Mouse (Mus musculus) mouse embryonic stem cell (cell line): ENCODE measurements at regions not wholly inside any gene's neighbourhood (a gene's known extent, or its start where the extent isn't known, plus 50 kb on each side); places are given as distances from the start of the nearest gene placed in this dataset.

Experiments
- in situ Hi-C, 2 experiments: fragments of 300-500 bp; cut with MboI; formaldehyde crosslinking; loops; 1 replicate in 1 of 2; 3 replicates in 1 of 2; pipeline ENCODE4 v1.14.3; 2019 to 2020; ENCODE audit warnings: low sequenced_read_pairs in 2 of 2, low pct_unique_long_range_greater_than_20kb in 1 of 2, mixed read lengths in 1 of 2; ENCODE audit not compliant: unreplicated experiment in 1 of 2

DNA sequence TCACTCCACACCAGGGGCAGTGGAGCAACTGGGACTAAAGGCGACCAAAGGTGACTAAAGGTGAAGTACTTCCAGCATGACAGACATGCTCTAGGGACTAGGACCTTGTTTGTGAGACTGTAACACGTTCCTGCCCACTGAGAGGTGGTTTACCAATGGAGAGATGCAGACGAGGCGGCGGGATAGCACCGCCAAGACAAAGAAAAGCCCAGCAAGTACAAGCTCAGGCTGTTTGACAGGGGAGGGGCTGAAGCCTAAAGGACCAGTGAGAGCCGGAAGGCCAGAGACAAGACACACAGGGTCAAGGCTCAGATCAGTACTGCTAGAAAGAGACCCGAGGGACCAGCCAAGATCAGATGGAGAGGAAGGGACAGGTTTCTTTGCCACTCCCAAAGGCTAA, 126.2 kb downstream of the Plxna1 start:
- in situ Hi-C loops: loop anchor here in 1 of 2 experiments (25.0 kb wide), 1 partner anchor 99 kb away; no protein-coding TSS in a partner anchor

DNA sequence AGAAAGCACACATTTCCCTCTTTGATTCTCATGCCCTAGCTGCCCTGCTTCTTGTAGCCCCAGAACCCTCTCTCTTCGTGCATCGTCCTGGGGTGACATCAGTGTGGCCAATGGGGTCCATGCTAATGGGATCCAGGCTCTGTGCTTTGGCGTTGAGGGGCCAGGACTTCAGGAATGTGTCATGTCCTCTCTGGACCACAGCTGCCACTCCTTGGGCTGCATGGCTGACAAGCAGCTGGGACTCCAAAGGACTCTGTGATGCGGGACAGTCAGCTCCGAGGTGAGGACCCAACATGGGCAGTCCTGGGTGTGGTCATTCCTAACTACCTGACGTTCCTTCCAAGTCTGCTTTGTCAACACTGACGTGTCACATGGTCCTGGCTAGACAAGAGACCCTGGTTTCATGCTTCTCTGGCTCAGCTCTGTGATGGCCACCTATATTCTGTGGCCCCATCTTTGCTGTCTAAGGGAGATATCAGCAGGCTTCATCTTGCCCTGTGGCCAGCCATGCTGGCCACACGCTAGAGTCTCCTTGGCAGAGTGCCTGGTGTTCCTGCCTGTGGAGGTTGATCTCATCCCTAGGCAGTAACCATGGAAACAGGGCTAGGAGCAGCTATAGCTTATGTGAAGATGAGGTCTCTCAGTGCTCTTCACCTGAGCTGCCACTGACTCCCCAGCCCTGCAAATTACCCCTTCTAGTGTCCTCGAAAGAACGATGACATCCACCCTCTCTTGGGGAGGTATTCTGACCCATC, 125.4 kb downstream of the Plxna1 start:
- in situ Hi-C loops: loop anchor here in 1 of 2 experiments (25.0 kb wide), 1 partner anchor 100 kb away; no protein-coding TSS in a partner anchor

DNA sequence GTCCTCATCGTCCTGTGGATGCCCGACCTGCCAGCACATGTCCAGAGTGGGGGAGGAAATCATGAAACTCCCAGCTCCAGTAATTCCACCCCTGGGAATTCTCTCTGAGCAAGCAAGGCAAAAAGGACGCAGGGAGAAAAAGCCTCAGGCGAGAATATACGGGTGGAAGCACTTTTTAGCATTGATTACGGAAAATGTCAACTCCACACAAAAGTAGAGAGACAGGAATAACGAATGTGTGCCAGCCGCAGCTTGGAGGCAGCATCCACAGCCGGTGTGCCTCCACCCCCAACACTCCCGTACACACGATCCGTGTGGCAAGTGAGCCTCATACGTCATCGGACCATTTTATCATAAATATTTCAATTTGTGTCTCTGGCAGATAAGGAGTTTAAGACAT, 123.5 kb downstream of the Plxna1 start:
- in situ Hi-C loops: loop anchor here in 1 of 2 experiments (25.0 kb wide), 1 partner anchor 102 kb away; no protein-coding TSS in a partner anchor

DNA sequence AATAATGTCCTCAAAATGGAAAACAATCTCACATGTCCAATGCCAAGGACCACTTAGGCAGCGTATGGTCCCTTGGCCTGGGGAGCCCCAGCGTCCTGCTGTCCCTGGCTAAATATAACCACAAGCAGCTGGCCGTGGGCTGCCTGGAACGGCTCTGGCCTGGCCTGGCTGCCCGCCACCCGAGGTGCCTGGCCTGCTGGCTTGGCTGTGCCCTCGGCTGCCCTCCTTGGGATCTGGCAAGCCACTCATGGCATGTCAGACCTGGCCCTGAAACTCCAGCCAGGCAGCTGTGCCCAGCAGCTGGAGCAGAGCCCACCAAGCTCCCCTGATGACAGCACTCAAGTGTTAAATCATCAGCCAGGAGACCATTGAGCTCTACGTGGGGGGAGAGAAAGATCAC, 122.9 kb downstream of the Plxna1 start:
- in situ Hi-C loops: loop anchor here in 1 of 2 experiments (25.0 kb wide), 1 partner anchor 102 kb away; no protein-coding TSS in a partner anchor

DNA sequence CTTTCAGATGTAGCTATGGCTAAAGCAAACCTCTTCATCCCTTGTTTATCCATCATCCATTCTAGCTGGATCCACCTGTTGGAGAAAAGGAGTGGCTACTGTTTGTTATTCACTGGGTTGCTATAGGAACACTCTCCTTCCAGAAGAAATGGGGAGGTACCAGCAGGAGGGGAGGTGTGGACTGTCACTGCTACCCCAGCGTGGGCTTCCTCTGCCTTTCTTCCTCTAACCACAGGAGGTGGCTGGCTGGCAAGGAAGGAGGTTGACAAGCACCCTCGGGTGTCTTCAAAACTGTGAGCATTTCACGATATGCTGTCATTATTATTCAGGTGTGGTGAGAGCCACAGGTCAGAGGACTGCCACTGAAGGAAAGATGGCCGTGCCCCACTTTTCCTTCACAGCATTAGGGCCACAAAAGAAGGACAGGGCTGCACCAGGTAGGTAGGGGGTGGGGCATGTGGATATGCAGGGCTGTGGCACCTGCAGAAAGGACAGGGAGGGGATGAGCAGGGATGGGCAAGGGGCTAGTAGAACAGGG, 122.2 kb downstream of the Plxna1 start:
- in situ Hi-C loops: loop anchor here in 1 of 2 experiments (25.0 kb wide), 1 partner anchor 103 kb away; no protein-coding TSS in a partner anchor

DNA sequence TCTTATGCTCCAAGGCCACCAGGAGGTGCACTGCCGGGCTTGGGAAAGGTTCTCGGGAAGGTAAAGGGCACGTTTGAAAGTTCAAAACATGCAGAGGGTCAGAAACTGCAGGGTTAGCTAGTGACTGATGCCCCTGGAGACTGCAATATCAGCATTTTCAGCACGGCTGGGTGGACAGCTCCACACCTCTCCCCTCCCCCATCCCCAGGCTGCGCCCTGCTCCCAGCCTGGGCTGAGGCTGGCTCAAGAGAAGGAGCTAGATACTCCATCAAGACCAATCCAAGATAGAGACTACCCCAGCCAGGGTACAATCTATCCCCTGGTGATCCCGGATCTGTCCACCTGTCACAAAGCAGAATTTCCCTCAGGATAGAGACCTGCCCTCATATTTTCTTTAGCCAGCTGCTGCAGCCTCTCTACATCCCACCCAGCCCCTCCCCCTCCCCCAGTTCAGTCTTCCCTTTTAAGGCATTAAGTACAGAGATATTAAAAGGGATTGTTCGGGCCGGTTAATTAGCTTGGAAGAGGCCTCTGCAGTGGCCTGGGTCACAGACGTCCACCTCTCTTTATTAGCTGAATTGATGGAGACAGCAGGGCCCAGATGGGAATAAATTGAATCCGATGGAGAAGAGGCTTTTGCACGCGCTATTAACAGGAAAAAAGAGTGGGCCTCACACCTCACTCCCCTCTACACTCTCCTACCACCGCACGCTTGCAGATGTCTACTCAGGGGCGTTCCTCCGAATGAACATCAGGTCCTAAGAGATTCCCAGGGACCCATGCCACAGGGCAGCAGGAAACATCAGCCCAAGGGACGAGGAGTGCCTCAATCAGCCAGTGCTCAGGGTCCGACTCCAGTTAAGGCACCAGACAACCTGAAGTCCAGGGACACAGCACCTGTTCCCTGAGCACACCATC, 119.8 kb downstream of the Plxna1 start:
- in situ Hi-C loops: loop anchor here in 1 of 2 experiments (25.0 kb wide), 1 partner anchor 105 kb away; no protein-coding TSS in a partner anchor

DNA sequence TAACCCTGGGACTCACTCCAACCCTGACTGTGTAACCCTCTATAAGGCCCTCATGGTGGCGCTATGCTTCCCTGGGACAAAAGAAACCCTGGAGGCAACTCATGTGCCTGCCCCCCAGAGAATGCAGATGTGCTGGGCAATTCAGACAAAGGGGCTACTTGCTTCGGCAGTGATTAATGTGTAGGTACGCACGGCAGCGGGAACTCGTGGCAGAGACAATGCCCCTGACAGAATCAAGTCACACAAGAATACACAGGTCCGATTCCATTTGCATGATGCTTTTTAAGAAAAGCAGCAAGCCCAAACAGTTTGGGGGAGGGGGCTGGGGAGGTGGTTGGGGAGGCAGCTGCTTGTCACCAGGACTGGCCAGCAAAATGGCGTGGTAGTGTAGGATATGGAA, 116.9 kb downstream of the Plxna1 start:
- in situ Hi-C loops: loop anchor here in 1 of 2 experiments (25.0 kb wide), 1 partner anchor 108 kb away; no protein-coding TSS in a partner anchor

DNA sequence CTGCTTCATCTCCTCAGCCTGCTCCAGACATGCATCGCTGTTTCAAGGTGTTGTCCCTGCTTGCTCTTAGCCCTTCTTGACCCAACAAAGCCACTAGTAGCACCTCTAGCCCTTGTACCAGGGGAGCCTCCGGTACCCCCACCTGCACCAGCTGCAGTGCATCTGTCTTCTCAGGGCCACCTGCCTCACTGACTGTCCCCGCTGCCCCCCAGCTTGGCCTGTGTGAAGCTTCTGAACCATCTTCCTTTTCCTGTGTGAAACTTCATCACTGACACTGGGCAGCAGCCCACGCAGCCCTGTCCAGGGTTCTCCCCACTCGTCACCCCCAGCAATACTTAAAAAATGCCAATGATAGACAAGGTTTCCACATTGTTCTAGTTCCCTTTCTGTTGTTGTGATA, 116.2 kb downstream of the Plxna1 start:
- in situ Hi-C loops: loop anchor here in 1 of 2 experiments (25.0 kb wide), 1 partner anchor 109 kb away; no protein-coding TSS in a partner anchor

DNA sequence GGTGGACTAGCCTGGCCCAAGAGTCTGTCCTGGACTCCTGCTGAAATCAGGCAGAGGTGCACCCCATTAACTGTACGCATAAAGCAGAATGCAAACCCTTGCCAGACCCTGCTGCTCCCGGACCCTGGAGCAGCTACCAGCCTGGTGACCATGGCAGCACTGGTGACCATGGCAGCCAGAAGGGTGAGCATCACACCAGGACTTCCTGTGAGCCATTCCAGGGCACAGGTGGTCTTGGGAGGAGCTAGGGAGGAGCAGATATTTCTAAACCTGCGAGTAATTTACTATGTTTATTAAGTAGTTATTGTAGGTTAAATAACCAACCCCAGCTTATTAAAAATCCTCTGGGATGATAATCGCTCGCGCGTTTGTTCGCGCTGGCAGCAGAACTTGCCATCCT, 113.8 kb downstream of the Plxna1 start:
- in situ Hi-C loops: loop anchor here in 1 of 2 experiments (25.0 kb wide), 1 partner anchor 111 kb away; no protein-coding TSS in a partner anchor

DNA sequence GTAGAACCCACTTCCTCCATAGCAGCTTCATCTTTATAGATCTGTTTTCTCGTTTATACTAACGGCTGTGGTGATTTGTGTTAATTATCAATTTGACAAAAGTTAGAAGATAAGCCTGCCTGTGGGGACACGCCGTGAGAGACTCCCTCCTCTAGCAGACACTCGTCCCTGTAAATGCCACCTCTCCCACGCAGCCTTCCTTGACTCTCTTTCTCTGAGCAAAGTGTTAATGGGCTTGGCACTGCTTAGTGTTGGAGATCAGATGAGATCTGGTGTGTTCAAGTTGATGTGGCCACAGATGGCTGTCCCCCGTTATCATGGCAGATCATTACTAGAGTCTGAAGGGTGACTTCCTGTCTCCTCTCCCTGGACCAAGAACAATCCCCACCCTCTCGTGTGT, 113.1 kb downstream of the Plxna1 start:
- in situ Hi-C loops: loop anchor here in 1 of 2 experiments (25.0 kb wide), 1 partner anchor 112 kb away; no protein-coding TSS in a partner anchor

DNA sequence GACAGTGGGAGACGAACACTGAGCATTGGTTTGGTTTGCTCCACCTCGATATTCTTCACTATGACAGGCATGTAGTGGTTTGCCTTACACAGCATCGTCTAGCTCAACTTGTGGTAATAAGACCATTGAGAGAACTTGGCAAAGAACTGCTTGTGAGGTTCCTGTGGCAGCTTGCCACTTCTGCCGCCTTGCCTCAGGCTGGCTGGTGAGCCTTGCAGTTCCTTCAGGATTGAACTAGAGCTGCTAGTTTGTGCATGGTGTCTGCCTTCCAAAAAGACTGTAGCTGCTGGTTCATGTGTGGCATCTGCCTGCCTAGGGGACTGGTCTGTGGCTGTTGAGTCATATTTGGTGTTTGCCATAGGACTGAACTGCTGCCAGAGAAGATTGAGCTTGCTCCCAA, 110.8 kb downstream of the Plxna1 start:
- in situ Hi-C loops: no loop called here

DNA sequence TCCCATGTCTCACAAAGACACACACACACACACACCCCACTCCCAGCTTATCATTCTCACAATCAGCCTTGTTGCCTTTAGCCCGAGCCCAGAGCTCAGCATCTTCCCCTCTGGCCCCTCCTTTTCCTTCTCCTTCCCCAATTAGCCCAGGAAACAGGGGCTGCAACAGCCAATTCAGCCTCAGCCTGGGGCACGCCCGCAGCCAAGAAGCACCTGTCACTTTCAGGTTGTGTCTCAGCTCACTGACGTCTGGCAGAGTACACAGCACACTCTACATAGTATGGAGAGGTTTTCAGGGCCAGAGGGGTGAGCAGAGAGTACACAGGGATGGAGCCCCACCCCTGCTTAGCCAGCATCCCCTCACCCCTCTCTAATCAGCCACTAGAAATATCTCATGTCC, 106.4 kb downstream of the Plxna1 start:
- in situ Hi-C loops: no loop called here

DNA sequence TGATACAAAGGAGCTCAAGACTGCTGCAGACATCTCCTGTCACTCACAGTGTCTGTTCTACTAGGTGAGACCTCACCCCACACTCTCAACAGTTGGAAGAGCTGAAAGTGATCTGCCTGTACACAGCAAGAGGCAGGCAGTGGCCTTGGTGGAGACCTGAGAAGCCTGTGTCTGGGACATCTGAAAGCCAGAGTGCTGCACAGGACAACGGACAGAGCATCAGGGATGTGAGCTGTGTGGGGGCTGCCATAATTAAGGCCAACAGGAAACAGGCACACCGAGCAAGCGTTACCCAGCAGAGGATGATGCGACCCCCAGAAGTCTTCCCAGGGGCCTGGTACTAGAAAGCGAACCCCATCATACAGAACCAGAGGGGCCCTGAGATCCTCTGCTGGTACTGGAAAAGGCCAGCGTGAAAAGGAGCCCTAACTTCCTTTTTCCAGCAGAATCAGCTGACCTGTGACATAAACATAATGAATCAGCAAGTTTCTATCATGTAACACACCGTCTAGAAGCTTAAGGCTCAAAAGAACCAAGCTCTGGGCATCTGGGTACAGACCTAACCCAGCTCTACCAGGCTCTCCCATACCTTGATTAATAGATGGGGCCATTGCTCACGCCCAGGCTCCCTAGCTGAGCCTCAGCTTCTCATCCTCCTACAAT, 105.7 kb downstream of the Plxna1 start:
- in situ Hi-C loops: no loop called here

DNA sequence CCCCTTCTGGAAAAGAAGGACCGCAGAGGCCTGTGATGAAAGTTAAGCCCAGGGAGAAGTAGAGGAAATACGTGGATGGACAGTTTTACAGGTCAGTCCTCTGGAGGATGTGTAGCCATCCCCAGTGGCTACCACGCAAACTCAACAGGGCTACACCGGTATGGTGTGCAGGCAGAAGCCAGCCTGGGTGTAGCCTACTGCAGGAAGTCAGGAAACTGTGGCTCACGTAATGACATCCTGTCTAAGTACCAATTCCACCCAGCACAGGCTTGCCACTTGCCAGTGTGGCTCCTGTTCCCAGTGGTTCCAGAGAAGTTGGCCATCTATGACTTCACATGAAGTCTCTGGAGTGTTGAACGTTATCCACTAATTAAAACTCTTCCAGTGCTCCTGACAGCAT, 105.0 kb downstream of the Plxna1 start:
- in situ Hi-C loops: no loop called here

DNA sequence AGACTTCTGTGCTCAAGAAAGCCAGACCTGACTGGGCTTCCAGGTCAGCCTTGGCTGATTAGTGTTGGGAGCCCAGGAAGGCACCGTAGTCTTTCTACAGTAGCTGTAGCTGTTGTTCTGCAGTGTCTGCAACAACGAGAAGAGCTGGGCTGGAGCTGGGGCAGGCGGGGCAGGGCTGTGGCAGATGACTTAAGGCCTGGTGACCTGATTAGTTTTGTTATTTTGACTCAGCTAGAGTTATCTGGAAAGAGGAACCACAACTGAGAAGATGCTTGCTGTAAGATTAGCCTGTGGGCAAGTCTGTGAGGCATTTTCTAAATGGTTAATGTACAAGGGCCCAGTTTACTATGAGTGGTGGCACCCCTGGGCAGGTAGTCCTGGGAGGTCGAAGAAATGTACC, 104.3 kb downstream of the Plxna1 start:
- in situ Hi-C loops: no loop called here

DNA sequence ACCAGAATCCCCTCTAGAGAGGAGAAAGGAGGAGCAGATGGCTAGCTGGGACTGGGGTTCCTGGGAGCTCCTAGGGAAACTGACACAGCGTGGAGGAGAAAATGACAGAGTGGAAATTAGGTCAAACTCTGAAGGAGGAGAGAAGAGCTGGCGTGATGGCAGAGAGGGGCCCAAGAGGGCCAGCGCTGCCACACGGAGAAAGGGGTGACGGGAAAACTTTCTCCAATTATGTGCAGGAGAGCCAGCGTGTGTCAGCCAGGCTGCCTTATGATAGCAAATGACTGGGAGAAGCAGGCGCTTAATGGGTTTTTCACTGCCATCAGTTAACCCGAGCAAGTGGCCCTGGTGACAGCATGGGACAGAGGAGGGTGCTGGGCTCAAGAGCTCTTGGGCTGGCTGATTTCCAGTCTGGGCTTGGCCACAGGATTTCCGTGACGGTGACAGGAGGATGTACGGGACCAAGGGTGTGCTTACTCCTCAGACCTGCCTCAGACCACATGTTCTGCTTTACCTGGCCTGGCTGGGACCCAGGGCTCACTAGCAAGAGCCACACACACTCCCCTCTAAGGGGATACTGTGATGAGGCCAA, 102.9 kb downstream of the Plxna1 start:
- in situ Hi-C loops: no loop called here

DNA sequence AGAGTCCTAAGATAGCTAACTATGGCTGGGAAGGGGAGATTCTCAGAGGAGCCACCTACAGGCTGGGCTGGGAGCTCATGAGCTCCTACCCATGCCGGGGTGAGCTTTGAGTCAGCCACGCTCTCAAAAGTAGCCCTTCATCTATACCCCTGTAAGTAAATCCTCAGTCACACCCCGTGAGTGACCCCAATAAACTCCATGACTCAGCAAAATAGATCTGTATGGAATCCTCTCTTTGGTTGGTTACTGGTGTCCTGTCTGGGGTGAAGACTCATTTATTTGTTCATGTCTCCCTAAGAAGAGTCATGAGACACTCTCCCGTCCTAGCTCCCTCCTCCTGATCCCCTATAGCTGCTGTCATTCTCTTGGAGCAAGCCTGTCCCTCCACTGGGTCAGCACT, 99.5 kb downstream of the Plxna1 start:
- in situ Hi-C loops: no loop called here

DNA sequence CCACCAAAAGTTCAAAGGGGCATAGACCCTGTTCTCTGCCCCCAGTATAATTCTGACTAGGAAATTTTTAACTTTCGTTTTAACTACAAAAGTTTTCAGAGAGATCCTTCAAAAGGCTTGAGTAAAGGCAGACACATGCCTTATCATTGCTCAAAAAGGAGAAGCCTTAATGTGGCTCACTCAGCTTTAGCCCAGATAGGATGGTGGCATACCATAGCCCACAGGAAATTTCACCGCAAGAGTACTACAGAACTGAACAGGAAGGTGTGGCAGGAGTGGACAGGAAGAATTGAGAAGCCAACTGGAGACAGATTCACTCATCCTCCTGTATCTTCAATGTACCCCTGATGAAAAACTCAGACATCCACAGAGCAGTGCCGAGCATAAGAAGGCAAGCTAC, 97.1 kb downstream of the Plxna1 start:
- in situ Hi-C loops: no loop called here
